In genomic region chr2:31374415-31374814, GRCm38 (mm10) we compare ENCODE assay signal across 12 mouse cellular contexts.
DNase-seq lines count a peak whose midpoint lies in the region; ATAC-seq and TF ChIP-seq lines count a peak whose summit lies in the region.
"Had no signal": no experiment of that assay in that cellular context is flagged by ENCODE, and none has a peak within 500 bp of the region (broad histone marks: within the 10 kb centered on the region; RNA-seq: fewer than 3 reads in every experiment).

No protein-coding gene starts in this region.

- H3K4me2 ChIP-seq in midbrain, embryonic 15.5 days = no peak overlapping the region
- H3K4me2 ChIP-seq: liver, embryonic 12.5 days; midbrain, embryonic 12.5 days had no signal

- ATAC-seq in midbrain, embryonic 15.5 days (replicated peaks) = no peak
- ATAC-seq: liver, embryonic 12.5 days had no signal

- intact Hi-C loops in heart, adult 2 months (cut with DNase I) = no loop called here
- intact Hi-C loops in heart, postnatal 14 days (cut with DNase I) = no loop called here

- no peaks in the 10 kb centered on the region for H3K4me1 ChIP-seq in heart, adult 2 months (ENCODE audit: control insufficient read depth, insufficient read depth, low read length)
- 0 out of 2 replicates have a peak, but pooled peaks cover 5% of the 10 kb centered on the region for H3K4me1 ChIP-seq in heart, embryonic 10.5 days
- H3K4me1 ChIP-seq in small intestine, adult 2 months (ENCODE audit: control insufficient read depth, insufficient read depth, insufficient read length, low read length) = no peaks in the 10 kb centered on the region; the same call in 1 of the 2 replicates
- H3K4me1 ChIP-seq in midbrain, embryonic 15.5 days = no peaks in the 10 kb centered on the region
- H3K4me1 ChIP-seq: liver, embryonic 12.5 days; midbrain, embryonic 12.5 days had no signal

- no peaks in the 10 kb centered on the region for H3K79me2 ChIP-seq in heart, adult 2 months (replicated peaks; ENCODE audit: control insufficient read depth, insufficient read depth, low read length)

- no peak overlapping the region for H3K9ac ChIP-seq in heart, adult 2 months (ENCODE audit: low read depth, low read length)
- no peak overlapping the region for H3K9ac ChIP-seq in midbrain, embryonic 15.5 days
- H3K9ac ChIP-seq: liver, embryonic 12.5 days; midbrain, embryonic 12.5 days had no signal

- H3K27ac ChIP-seq in heart, adult 2 months = no peak overlapping the region
- H3K27ac ChIP-seq in heart, embryonic 10.5 days = no peak overlapping the region
- 0 out of 2 replicates have a peak overlapping the region, but pooled peaks have one; percentile 19 for H3K27ac ChIP-seq in small intestine, adult 2 months (ENCODE audit: insufficient read depth, low read depth, low read length)
- no peak overlapping the region for H3K27ac ChIP-seq in midbrain, embryonic 15.5 days
- H3K27ac ChIP-seq: layer of hippocampus, adult 2 months; liver, embryonic 12.5 days; midbrain, embryonic 12.5 days had no signal

- peak; percentile 45 to 61 for DNase-seq in heart, adult 2 months
- DNase-seq in heart, embryonic 10.5 days (ENCODE audit: low spot score) = no peak
- DNase-seq in retina, postnatal 1 day = peak; percentile 19
- no peak for DNase-seq in retina, embryonic 14.5 days (ENCODE audit: low spot score)
- peak; percentile 65 to 70 for DNase-seq in heart, postnatal 14 days
- DNase-seq in urinary bladder, adult 2 months (ENCODE audit: low spot score) = no peak
- DNase-seq: thymus, adult 18-20 months had no signal

- WGBS in heart, adult 2 months = 61% methylated on average over 1 of the region's 1 CpGs
- 67% methylated on average over 1 of the region's 1 CpGs for whole genome bisulfite sequencing in heart, embryonic 10.5 days
- 55% methylated on average over 1 of the region's 1 CpGs for WGBS in small intestine, adult 2 months
- 68% methylated on average over 1 of the region's 1 CpGs for WGBS in midbrain, embryonic 15.5 days

- no peak for TF ChIP-seq POLR2A in heart, adult 2 months (IDR thresholded peaks at IDR 0.05; ENCODE audit: insufficient read depth, low read depth, low read length)
- TF ChIP-seq POLR2A in small intestine, adult 2 months (IDR thresholded peaks at IDR 0.05; ENCODE audit: low read depth, low read length) = no peak

- TF ChIP-seq EP300 in heart, adult 2 months (IDR thresholded peaks at IDR 0.05; ENCODE audit: insufficient read depth, low read depth, low read length) = no peak

- H3K27me3 ChIP-seq in heart, adult 2 months (ENCODE audit: control insufficient read depth, insufficient read depth, low read length) = no peaks in the 10 kb centered on the region
- peaks cover 58% of the 10 kb centered on the region for H3K27me3 ChIP-seq in heart, embryonic 10.5 days (ENCODE audit: insufficient read depth, poor library complexity, severe bottlenecking)
- H3K27me3 ChIP-seq in small intestine, adult 2 months (ENCODE audit: control insufficient read depth, insufficient read depth, low read length) = no peaks in the 10 kb centered on the region
- H3K27me3 ChIP-seq in midbrain, embryonic 15.5 days (replicated peaks) = no peaks in the 10 kb centered on the region
- H3K27me3 ChIP-seq: liver, embryonic 12.5 days; midbrain, embryonic 12.5 days had no signal

- no peaks in the 10 kb centered on the region for H3K36me3 ChIP-seq in heart, adult 2 months (ENCODE audit: control insufficient read depth, insufficient read depth, low read length)
- no peaks in the 10 kb centered on the region for H3K36me3 ChIP-seq in heart, embryonic 10.5 days
- no peaks in the 10 kb centered on the region for H3K36me3 ChIP-seq in small intestine, adult 2 months (ENCODE audit: control insufficient read depth, insufficient read depth, low read length)
- H3K36me3 ChIP-seq in midbrain, embryonic 15.5 days (replicated peaks) = no peaks in the 10 kb centered on the region
- H3K36me3 ChIP-seq: liver, embryonic 12.5 days; midbrain, embryonic 12.5 days had no signal

- H3K9me3 ChIP-seq in heart, embryonic 10.5 days = peaks cover 4% of the 10 kb centered on the region; the same call in 1 of the 2 replicates
- no peaks in the 10 kb centered on the region for H3K9me3 ChIP-seq in midbrain, embryonic 15.5 days

- no peak overlapping the region for H3K4me3 ChIP-seq in heart, adult 2 months
- no peak overlapping the region for H3K4me3 ChIP-seq in heart, embryonic 10.5 days
- H3K4me3 ChIP-seq in small intestine, adult 2 months (ENCODE audit: low read depth, low read length) = no peak overlapping the region
- no peak overlapping the region for H3K4me3 ChIP-seq in midbrain, embryonic 15.5 days
- H3K4me3 ChIP-seq: layer of hippocampus, adult 2 months; liver, embryonic 12.5 days; midbrain, embryonic 12.5 days had no signal

- no peak for TF ChIP-seq CTCF in heart, adult 2 months (IDR thresholded peaks at IDR 0.05)
- no peak for TF ChIP-seq CTCF in small intestine, adult 2 months (IDR thresholded peaks at IDR 0.05; ENCODE audit: extremely low read depth, insufficient read length, insufficient replicate concordance, low read depth, low read length)

Comparison
In these comparisons a context has a peak if more than half of its experiments do, and no peak if none do; other contexts are left out.
1. DNase-seq: peak in heart, adult 2 months (2 of 2), retina, postnatal 1 day (single experiment) and heart, postnatal 14 days (2 of 2); none in heart, embryonic 10.5 days (single experiment), retina, embryonic 14.5 days (single experiment) and urinary bladder, adult 2 months (single experiment).